Mouse (Mus musculus) limb, embryonic 11.5 days (tissue): Measurements from ENCODE around the gene Bid. TPM values are rescaled to one million over a fixed set of nuclear protein-coding genes. Genes with fewer than 3 reads are reported as not detected.

Source experiments
- ATAC-seq: fragments of 200-750 bp; cut with Nextera tagmentation; 2 replicates; pipeline ENCODE4 v1.8.0; 2017; ENCODE audit warnings: low read depth; ENCODE audit not compliant: insufficient number of reproducible peaks, low FRiP score, low TSS enrichment
- DNase-seq: peaks from one replicate; pipeline ENCODE4 v3.0.0-alpha.2; 2015; ENCODE audit warnings: low spot score
- H3K27ac ChIP-seq: fragments of 300-500 bp; sonication (generic); replicated peaks from 2 replicates; pipeline ENCODE4 v1.5.1; 2014; ENCODE audit warnings: low read depth, mild to moderate bottlenecking, low read length
- H3K27me3 ChIP-seq: fragments of 300-500 bp; sonication (generic); 2 replicates; pipeline ENCODE4 v1.6.1; 2014; ENCODE audit warnings: mild to moderate bottlenecking, low read length, mixed read lengths; ENCODE audit not compliant: control insufficient read depth, insufficient read depth
- H3K36me3 ChIP-seq: fragments of 300-500 bp; sonication (generic); 2 replicates; pipeline ENCODE4 v1.6.1; 2014; ENCODE audit warnings: mild to moderate bottlenecking, low read length, moderate library complexity, mixed read lengths; ENCODE audit not compliant: control insufficient read depth, insufficient read depth
- H3K4me1 ChIP-seq: fragments of 300-500 bp; sonication (generic); 2 replicates; pipeline ENCODE4 v1.6.1; 2014; ENCODE audit warnings: low read length, mixed read lengths; ENCODE audit not compliant: control insufficient read depth, insufficient read depth
- H3K4me2 ChIP-seq: fragments of 300-500 bp; sonication (generic); 2 replicates; pipeline ENCODE4 v1.6.1; 2014; ENCODE audit warnings: low read depth, mild to moderate bottlenecking, moderate library complexity; ENCODE audit not compliant: severe bottlenecking
- H3K4me3 ChIP-seq: fragments of 300-500 bp; sonication (generic); 2 replicates; pipeline ENCODE4 v1.5.1; 2014; ENCODE audit warnings: low read depth, low read length
- H3K9ac ChIP-seq: fragments of 300-500 bp; sonication (generic); 2 replicates; pipeline ENCODE4 v1.6.1; 2014; ENCODE audit warnings: mild to moderate bottlenecking, low read length
- H3K9me3 ChIP-seq: fragments of 300-500 bp; sonication (generic); 2 replicates; pipeline ENCODE4 v1.6.1; 2016; ENCODE audit warnings: low read length; ENCODE audit not compliant: control insufficient read depth
- WGBS: fragments of 180-500 bp; shearing (Covaris S2); extraction: QIAGEN DNeasy Blood & Tissue Kit; methylation state at CpG from one replicate; pipeline ENCODE4 v1.1.7; 2014; 5-methylcytosine and 5-hydroxymethylcytosine counted together
- polyA plus RNA-seq: library from polyadenylated mRNA; unstranded; fragments of >200 nt; fragmentation: Nextera tagmentation; extraction: Ambion mirVana; gene quantifications from 2 replicates; pipeline ENCODE4 v1.2.1, GENCODE M21; 2014

The Bid gene
- polyA plus RNA-seq = 15.6 and 17.0 TPM in 2 replicates

GRCm38 (mm10) chr6:120916074-120916971 lies at the start of gene Bid:
Gene Bid (minus strand): TSS chr6:120916853.
- no peaks in the 10 kb centered on the region for H3K36me3 ChIP-seq
- DNase-seq (peak; percentile 94), ATAC-seq (peak; percentile 90)
- H3K9me3 ChIP-seq = no peaks in the 10 kb centered on the region
- H3K4me2 ChIP-seq = peak within 1 kb of the TSS; percentile 93
- peak within 1 kb of the TSS; percentile 72 for H3K4me3 ChIP-seq
- no peak within 1 kb of the TSS for H3K27ac ChIP-seq
- H3K27me3 ChIP-seq = peaks cover 3% of the 10 kb centered on the region; the same call in 1 of the 2 replicates
- peak within 1 kb of the TSS; percentile 45 for H3K9ac ChIP-seq
- 1% methylated on average over 66 of the region's 67 CpGs for WGBS
- H3K4me1 ChIP-seq = 0 out of 2 replicates have a peak, but pooled peaks cover 3% of the 10 kb centered on the region

GRCm38 (mm10) chr6:120965814-120966213 lies 49.2 kb upstream of the Bid start:
- no peaks in the 10 kb centered on the region; the same call in 1 of the 2 replicates for H3K36me3 ChIP-seq
- peak; percentile 86; the same call in 1 of the 2 replicates for ATAC-seq
- no peak overlapping the region for H3K4me3 ChIP-seq
- H3K4me2 ChIP-seq = no peak overlapping the region
- no peaks in the 10 kb centered on the region for H3K9me3 ChIP-seq
- H3K9ac ChIP-seq = no peak overlapping the region
- peak; percentile 67 for DNase-seq
- H3K4me1 ChIP-seq = peaks cover 5% of the 10 kb centered on the region
- WGBS = 19% methylated on average over 13 of the region's 13 CpGs
- no peaks in the 10 kb centered on the region for H3K27me3 ChIP-seq
- H3K27ac ChIP-seq = no peak overlapping the region

- Histone ChIP-seq H3K4me2 (no peak overlapping the region), H3K27ac (no peak overlapping the region), H3K9ac (no peak overlapping the region), H3K4me3 (no peak overlapping the region), H3K36me3 (no peaks in the 10 kb centered on the region), H3K27me3 (no peaks in the 10 kb centered on the region), H3K4me1 (peaks cover 5% of the 10 kb centered on the region), H3K9me3 (no peaks in the 10 kb centered on the region)
- DNase-seq (no peak), ATAC-seq (no peak)
- 96% methylated on average over 3 of the region's 3 CpGs for WGBS
Measured at GRCm38 (mm10) chr6:120964179-120964578, 47.5 kb upstream of the Bid start.

GRCm38 (mm10) chr6:120960338-120961030 lies 43.8 kb upstream of the Bid start:
- Histone ChIP-seq H3K4me1 (peaks cover 1% of the 10 kb centered on the region; the same call in 1 of the 2 replicates), H3K27me3 (no peaks in the 10 kb centered on the region), H3K27ac (no peak overlapping the region), H3K36me3 (peaks cover 2% of the 10 kb centered on the region; the same call in 1 of the 2 replicates), H3K4me2 (no peak overlapping the region), H3K9me3 (no peaks in the 10 kb centered on the region), H3K4me3 (no peak overlapping the region), H3K9ac (no peak overlapping the region)
- 90% methylated on average over 9 of the region's 9 CpGs for WGBS
- DNase-seq (no peak), ATAC-seq (no peak)

- Histone ChIP-seq H3K9ac (no peak overlapping the region), H3K4me3 (no peak overlapping the region), H3K27ac (no peak overlapping the region), H3K27me3 (no peaks in the 10 kb centered on the region), H3K9me3 (no peaks in the 10 kb centered on the region), H3K4me2 (no peak overlapping the region), H3K4me1 (no peaks in the 10 kb centered on the region), H3K36me3 (peaks cover 2% of the 10 kb centered on the region; the same call in 1 of the 2 replicates)
- ATAC-seq (no peak), DNase-seq (no peak)
- 82% methylated on average over 4 of the region's 4 CpGs for WGBS
Measured at GRCm38 (mm10) chr6:120957331-120957730, 40.7 kb upstream of the Bid start.

GRCm38 (mm10) chr6:120956259-120957161 lies 39.9 kb upstream of the Bid start:
- WGBS = 87% methylated on average over 11 of the region's 11 CpGs
- peaks cover 2% of the 10 kb centered on the region; the same call in 1 of the 2 replicates for H3K36me3 ChIP-seq
- no peak overlapping the region for H3K4me2 ChIP-seq
- no peaks in the 10 kb centered on the region for H3K9me3 ChIP-seq
- H3K27me3 ChIP-seq = no peaks in the 10 kb centered on the region
- H3K4me3 ChIP-seq = no peak overlapping the region
- H3K4me1 ChIP-seq = no peaks in the 10 kb centered on the region
- no peak for DNase-seq
- no peak overlapping the region for H3K27ac ChIP-seq
- H3K9ac ChIP-seq = no peak overlapping the region
- no peak for ATAC-seq

GRCm38 (mm10) chr6:120955215-120955614 lies 38.6 kb upstream of the Bid start:
- no peak for DNase-seq
- no peak overlapping the region for H3K4me3 ChIP-seq

More at GRCm38 (mm10) chr6:120955215-120955614, 38.6 kb upstream of the Bid start:
- 85% methylated on average over 3 of the region's 3 CpGs for WGBS
- peaks cover 2% of the 10 kb centered on the region; the same call in 1 of the 2 replicates for H3K36me3 ChIP-seq
- no peaks in the 10 kb centered on the region for H3K4me1 ChIP-seq
- no peak overlapping the region for H3K9ac ChIP-seq
- ATAC-seq = no peak
- no peak overlapping the region for H3K4me2 ChIP-seq
- no peaks in the 10 kb centered on the region for H3K9me3 ChIP-seq
- H3K27me3 ChIP-seq = no peaks in the 10 kb centered on the region
- no peak overlapping the region for H3K27ac ChIP-seq
